Mouse (Mus musculus): ENCODE data around the gene Ybx2. TPM values are rescaled to one million over a fixed set of nuclear protein-coding genes. Genes with fewer than 3 reads are reported as not detected.

The Ybx2 gene
- polyA plus RNA-seq, 1 experiment from 2014 or later: 6.2 TPM

DNA sequence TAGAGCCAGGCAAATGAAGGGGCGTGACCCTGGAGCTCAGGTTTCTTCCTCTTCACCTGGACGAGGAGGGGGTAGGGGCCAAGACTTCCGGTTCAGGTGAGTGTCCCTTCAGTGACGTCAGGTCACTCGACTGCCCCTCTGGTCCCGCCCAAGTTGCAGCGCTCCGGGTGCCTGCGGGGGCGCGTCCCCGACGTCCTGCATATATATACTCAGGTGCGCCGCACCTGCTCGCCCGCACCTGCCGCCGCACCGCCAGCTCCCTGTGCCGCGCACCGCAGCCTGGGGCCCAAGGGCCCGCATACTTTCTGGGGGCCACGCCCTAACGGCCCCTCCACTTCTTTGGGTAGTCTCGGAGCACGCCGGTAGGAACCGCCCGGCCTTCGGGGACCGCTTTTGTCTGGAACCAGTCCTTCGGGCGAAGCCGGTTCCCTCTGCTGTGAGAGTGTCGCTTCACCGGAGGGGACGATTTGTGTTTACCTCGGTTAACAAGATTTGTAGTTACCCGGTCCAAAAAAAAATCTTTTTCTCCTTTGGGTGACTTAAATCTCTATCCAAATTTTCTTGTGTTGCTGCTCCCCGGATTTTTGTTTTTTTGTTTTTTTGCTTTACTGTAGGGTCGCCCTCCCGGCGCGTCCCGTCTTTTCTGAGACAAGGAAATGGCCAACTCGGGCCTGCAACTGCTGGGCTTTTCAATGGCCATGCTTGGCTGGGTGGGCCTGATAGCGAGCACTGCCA lies 29.8 kb downstream of the Ybx2 start:
- peak overlapping the region; percentile 76 for H3K4me2 ChIP-seq (replicated peaks)
- no peak overlapping the region for H3K27ac ChIP-seq (replicated peaks)
- peak overlapping the region; percentile 43 for H3K4me3 ChIP-seq (replicated peaks)
- H3K4me1 ChIP-seq: peaks cover 22% of the 10 kb centered on the region
- WGBS: under 1% methylated on average over 49 of the region's 49 CpGs
- H3K27me3 ChIP-seq: peaks cover 66% of the 10 kb centered on the region
- peak; percentile 45 for ATAC-seq (ENCODE audit: insufficient number of reproducible peaks, low FRiP score, low TSS enrichment, low read depth)
- H3K9me3 ChIP-seq (replicated peaks): no peaks in the 10 kb centered on the region
- peaks cover 30% of the 10 kb centered on the region for H3K36me3 ChIP-seq
- no peak overlapping the region for H3K9ac ChIP-seq

- peak; percentile 65 for ATAC-seq (ENCODE audit: insufficient number of reproducible peaks, low FRiP score, low TSS enrichment, low read depth)
- Histone ChIP-seq H3K4me1 (peaks cover 22% of the 10 kb centered on the region), H3K4me3 (replicated peaks) (peak overlapping the region; percentile 43), H3K4me2 (replicated peaks) (peak overlapping the region; percentile 76), H3K27me3 (peaks cover 61% of the 10 kb centered on the region), H3K9me3 (replicated peaks) (no peaks in the 10 kb centered on the region), H3K27ac (replicated peaks) (no peak overlapping the region), H3K9ac (0 out of 2 replicates have a peak overlapping the region, but pooled peaks have one; percentile 15), H3K36me3 (peaks cover 33% of the 10 kb centered on the region)
- 1% methylated on average over 58 of the region's 59 CpGs for WGBS
Observed at GRCm38 (mm10) chr11:69966006-69966859, 30.6 kb downstream of the Ybx2 start.

DNA sequence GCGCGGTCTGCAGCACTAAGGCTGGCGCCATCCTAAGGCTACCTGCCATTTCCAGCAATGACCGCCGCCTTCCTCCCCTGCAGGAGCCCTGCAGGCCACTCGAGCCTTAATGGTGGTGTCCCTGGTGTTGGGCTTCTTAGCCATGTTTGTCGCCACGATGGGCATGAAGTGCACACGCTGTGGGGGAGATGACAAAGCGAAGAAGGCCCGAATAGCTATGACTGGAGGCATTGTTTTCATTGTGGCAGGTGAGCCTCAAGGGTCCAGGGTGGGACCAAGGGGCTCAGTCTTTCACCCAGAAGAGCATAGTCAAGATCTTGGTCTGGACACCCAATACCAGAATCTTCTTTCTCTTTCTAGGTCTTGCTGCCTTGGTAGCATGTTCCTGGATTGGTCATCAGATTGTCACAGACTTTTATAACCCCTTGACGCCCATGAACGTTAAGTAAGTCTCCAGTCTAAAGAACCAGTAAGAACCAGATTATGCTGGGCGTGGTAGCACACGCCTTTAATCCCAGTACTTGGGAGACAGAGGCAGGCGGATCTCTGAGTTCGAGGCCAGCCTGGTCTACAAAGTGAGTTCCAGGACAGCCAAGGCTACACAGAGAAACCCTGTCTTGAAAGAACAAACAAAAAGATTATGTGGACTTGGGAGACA lies 31.4 kb downstream of the Ybx2 start:
- H3K9me3 ChIP-seq (replicated peaks): no peaks in the 10 kb centered on the region
- H3K27me3 ChIP-seq: peaks cover 59% of the 10 kb centered on the region
- H3K4me1 ChIP-seq: peaks cover 22% of the 10 kb centered on the region
- no peak overlapping the region for H3K27ac ChIP-seq (replicated peaks)
- peak overlapping the region; percentile 76 for H3K4me2 ChIP-seq (replicated peaks)
- H3K9ac ChIP-seq: 0 out of 2 replicates have a peak overlapping the region, but pooled peaks have one; percentile 15
- H3K4me3 ChIP-seq (replicated peaks): peak overlapping the region; percentile 43
- 35% methylated on average over 17 of the region's 17 CpGs for whole genome bisulfite sequencing
- no peak for ATAC-seq (ENCODE audit: insufficient number of reproducible peaks, low FRiP score, low TSS enrichment, low read depth)
- peaks cover 40% of the 10 kb centered on the region for H3K36me3 ChIP-seq

DNA sequence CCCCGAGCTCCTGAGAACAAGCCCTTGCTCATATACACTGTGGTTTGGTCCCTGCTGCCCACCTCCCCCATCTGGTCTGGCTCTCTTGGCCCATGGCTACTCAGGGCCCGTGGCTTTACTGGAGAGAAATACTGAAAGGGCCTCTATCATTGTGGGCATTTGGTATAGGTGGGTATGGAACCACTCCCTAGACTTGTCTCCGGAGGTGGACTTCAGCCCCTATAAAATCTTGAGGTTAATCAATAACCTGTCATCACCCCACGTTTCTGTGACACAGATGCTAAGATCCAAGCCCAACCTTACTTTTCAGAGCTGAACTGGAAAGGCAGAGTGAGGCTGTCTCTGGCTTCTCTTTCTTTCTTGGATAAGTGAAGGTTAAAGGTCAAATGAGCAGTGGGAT lies 33.2 kb downstream of the Ybx2 start:
- Histone ChIP-seq H3K9ac (no peak overlapping the region), H3K9me3 (replicated peaks) (no peaks in the 10 kb centered on the region), H3K27ac (replicated peaks) (no peak overlapping the region), H3K4me1 (peaks cover 22% of the 10 kb centered on the region), H3K4me2 (replicated peaks) (no peak overlapping the region), H3K4me3 (replicated peaks) (no peak overlapping the region), H3K36me3 (peaks cover 56% of the 10 kb centered on the region), H3K27me3 (peaks cover 43% of the 10 kb centered on the region)
- WGBS: 84% methylated on average over 4 of the region's 4 CpGs
- no peak for ATAC-seq (ENCODE audit: insufficient number of reproducible peaks, low FRiP score, low TSS enrichment, low read depth)

DNA sequence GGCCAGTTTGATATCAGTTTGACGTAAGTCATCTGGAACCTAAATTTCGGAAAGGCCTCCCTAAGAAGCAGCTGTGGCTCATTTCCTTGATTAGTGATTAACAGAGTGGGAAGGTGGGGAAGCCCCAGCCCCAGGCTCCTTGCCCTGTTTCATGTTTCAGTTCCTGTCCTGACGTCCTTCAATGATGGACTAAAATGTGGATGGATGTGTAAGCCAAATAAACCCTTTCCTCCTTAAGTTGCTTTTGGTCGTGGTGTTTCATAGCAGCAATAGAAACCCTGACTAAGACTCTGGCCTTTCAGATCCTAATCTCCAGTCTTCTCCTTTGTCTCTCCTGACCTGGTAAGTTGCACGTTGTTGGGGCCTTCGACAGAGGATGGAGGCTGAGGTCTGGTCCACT lies 34.6 kb downstream of the Ybx2 start:
- Histone ChIP-seq H3K4me2 (replicated peaks) (no peak overlapping the region), H3K9ac (no peak overlapping the region), H3K27ac (replicated peaks) (no peak overlapping the region), H3K36me3 (peaks cover 71% of the 10 kb centered on the region), H3K4me1 (peaks cover 18% of the 10 kb centered on the region), H3K4me3 (replicated peaks) (no peak overlapping the region), H3K27me3 (peaks cover 28% of the 10 kb centered on the region), H3K9me3 (replicated peaks) (no peaks in the 10 kb centered on the region)
- no peak for ATAC-seq (ENCODE audit: insufficient number of reproducible peaks, low FRiP score, low TSS enrichment, low read depth)
- WGBS: 73% methylated on average over 6 of the region's 6 CpGs

- no peak for ATAC-seq (ENCODE audit: insufficient number of reproducible peaks, low FRiP score, low TSS enrichment, low read depth)
- WGBS: 66% methylated on average over 3 of the region's 3 CpGs
Observed at GRCm38 (mm10) chr11:69970775-69971174, 35.2 kb downstream of the Ybx2 start.

GRCm38 (mm10) chr11:69974907-69975306 lies 39.3 kb downstream of the Ybx2 start:
- H3K36me3 ChIP-seq: peaks cover 71% of the 10 kb centered on the region
- no peak overlapping the region for H3K4me3 ChIP-seq (replicated peaks)
- no peaks in the 10 kb centered on the region for H3K9me3 ChIP-seq (replicated peaks)
- peaks cover 6% of the 10 kb centered on the region; the same call in 1 of the 2 replicates for H3K4me1 ChIP-seq
- no peaks in the 10 kb centered on the region for H3K27me3 ChIP-seq
- WGBS: 91% methylated on average over 2 of the region's 2 CpGs
- no peak for ATAC-seq (ENCODE audit: insufficient number of reproducible peaks, low FRiP score, low TSS enrichment, low read depth)
- H3K9ac ChIP-seq: no peak overlapping the region
- H3K27ac ChIP-seq (replicated peaks): no peak overlapping the region
- no peak overlapping the region for H3K4me2 ChIP-seq (replicated peaks)

More at GRCm38 (mm10) chr11:69970775-69971174, 35.2 kb downstream of the Ybx2 start:
- Histone ChIP-seq H3K9ac (no peak overlapping the region), H3K27ac (replicated peaks) (no peak overlapping the region), H3K4me2 (replicated peaks) (no peak overlapping the region), H3K27me3 (peaks cover 23% of the 10 kb centered on the region), H3K36me3 (peaks cover 75% of the 10 kb centered on the region), H3K9me3 (replicated peaks) (no peaks in the 10 kb centered on the region), H3K4me1 (peaks cover 13% of the 10 kb centered on the region), H3K4me3 (replicated peaks) (no peak overlapping the region)

DNA sequence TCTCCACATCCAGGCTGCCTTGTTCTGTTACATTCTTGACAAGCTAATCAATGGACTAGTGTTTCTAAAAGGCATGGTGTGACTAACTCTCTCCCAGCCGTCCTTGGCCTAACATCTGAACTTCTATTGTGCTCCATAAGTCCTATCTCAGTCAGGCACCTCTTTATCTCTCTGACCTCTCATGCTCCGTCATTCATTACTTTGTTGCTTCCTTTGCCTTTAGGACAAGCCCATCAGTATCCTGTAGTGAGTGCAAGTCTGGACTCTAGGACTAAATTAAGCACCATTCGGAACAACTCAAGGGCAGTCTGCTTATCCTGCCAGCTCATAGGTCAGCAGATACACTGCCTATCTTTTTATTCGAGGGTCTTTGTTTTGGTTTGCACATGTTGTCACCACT lies 40.7 kb downstream of the Ybx2 start:
- ATAC-seq (ENCODE audit: insufficient number of reproducible peaks, low FRiP score, low TSS enrichment, low read depth): no peak
- no peak overlapping the region for H3K9ac ChIP-seq

GRCm38 (mm10) chr11:69979827-69980195 lies 44.2 kb downstream of the Ybx2 start:
- 2% methylated on average over 16 of the region's 16 CpGs for WGBS
- H3K36me3 ChIP-seq: peaks cover 43% of the 10 kb centered on the region
- no peak for ATAC-seq (ENCODE audit: insufficient number of reproducible peaks, low FRiP score, low TSS enrichment, low read depth)

More for the DNA sequence above, 40.7 kb downstream of the Ybx2 start:
- Histone ChIP-seq H3K4me1 (peaks cover 6% of the 10 kb centered on the region; the same call in 1 of the 2 replicates), H3K9me3 (replicated peaks) (no peaks in the 10 kb centered on the region), H3K4me3 (replicated peaks) (no peak overlapping the region), H3K27ac (replicated peaks) (no peak overlapping the region), H3K36me3 (peaks cover 62% of the 10 kb centered on the region), H3K4me2 (replicated peaks) (no peak overlapping the region), H3K27me3 (no peaks in the 10 kb centered on the region)
- WGBS: 81% methylated on average over 4 of the region's 4 CpGs

GRCm38 (mm10) chr11:69980196-69981140 lies 44.9 kb downstream of the Ybx2 start:
- peak overlapping the region; percentile 97 for H3K9ac ChIP-seq
- H3K9me3 ChIP-seq (replicated peaks): no peaks in the 10 kb centered on the region
- peaks cover 43% of the 10 kb centered on the region for H3K36me3 ChIP-seq
- peaks cover 27% of the 10 kb centered on the region for H3K4me1 ChIP-seq
- H3K4me3 ChIP-seq (replicated peaks): peak overlapping the region; percentile 99
- peak overlapping the region; percentile 100 for H3K27ac ChIP-seq (replicated peaks)
- under 1% methylated on average over 42 of the region's 60 CpGs for WGBS
- H3K27me3 ChIP-seq: no peaks in the 10 kb centered on the region
- peak; percentile 95 for ATAC-seq (ENCODE audit: insufficient number of reproducible peaks, low FRiP score, low TSS enrichment, low read depth)
- H3K4me2 ChIP-seq (replicated peaks): peak overlapping the region; percentile 71

More at GRCm38 (mm10) chr11:69979827-69980195, 44.2 kb downstream of the Ybx2 start:
- no peaks in the 10 kb centered on the region for H3K9me3 ChIP-seq (replicated peaks)
- peaks cover 27% of the 10 kb centered on the region for H3K4me1 ChIP-seq
- no peaks in the 10 kb centered on the region for H3K27me3 ChIP-seq
- H3K4me3 ChIP-seq (replicated peaks): peak overlapping the region; percentile 99
- peak overlapping the region; percentile 63 for H3K9ac ChIP-seq
- H3K4me2 ChIP-seq (replicated peaks): peak overlapping the region; percentile 71
- H3K27ac ChIP-seq (replicated peaks): peak overlapping the region; percentile 100

Measured in embryonic facial prominence, embryonic 15.5 days (tissue).